Mouse (Mus musculus): ENCODE measurements at regions not wholly inside any gene's neighbourhood (a gene's known extent, or its start where the extent isn't known, plus 50 kb on each side); places are given as distances from the start of the nearest gene placed in this dataset.
"Not testable (repeated sequence)": the region's sequence is repeated elsewhere in the genome, so short reads cannot be mapped to it uniquely, and the experiment has no call there.

DNA sequence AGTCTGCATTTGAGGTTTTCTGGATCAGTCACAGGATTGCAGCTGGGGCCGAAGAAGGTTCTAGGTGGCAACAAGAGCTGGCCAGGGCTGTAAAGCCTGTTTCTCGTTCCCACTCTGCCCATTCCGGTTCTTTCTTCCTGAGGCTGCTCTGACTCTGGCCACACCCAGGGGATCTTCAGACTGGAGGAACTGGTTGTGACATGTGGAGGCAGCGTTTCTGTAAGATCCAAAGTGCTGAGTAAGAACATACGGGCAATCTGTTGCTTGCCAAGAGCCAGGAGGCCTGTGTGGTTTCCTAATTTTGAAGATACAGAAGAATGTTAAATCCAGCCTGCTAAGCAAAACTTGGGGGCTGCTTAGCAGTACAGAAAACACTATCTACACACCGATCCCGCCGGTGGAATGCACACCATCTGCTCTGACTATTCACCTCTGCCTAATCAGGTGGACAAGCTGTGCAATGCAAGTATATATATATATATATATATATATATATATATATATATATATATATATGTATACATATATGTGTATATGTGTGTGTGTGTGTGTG, 99.3 kb upstream of the Bmp2k start:
- DNase-seq (ENCODE audit: extremely low read depth, insufficient read length, low spot score) = peak; percentile 10

DNA sequence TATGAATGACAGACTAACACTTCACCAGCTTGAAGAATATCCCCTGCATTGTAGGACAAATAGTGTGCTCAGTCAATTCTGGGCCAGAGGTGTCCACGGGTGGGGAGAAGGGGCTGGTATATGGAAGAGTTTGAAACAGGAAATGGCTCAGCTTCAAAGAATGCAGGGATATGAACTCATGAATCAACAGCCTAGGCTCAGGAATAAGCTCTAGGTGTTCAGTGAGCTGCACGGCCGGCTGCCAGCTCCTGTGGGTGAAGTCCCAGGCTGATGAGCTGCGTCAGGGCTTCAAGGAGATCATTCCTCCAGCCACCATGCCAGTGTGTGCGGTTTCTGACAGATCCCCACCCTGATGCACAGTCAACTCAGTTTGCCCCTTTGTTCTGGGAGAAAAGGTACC, 98.8 kb upstream of the Bmp2k start:
- DNase-seq (ENCODE audit: extremely low read depth, insufficient read length, low spot score) = peak; percentile 48

DNA sequence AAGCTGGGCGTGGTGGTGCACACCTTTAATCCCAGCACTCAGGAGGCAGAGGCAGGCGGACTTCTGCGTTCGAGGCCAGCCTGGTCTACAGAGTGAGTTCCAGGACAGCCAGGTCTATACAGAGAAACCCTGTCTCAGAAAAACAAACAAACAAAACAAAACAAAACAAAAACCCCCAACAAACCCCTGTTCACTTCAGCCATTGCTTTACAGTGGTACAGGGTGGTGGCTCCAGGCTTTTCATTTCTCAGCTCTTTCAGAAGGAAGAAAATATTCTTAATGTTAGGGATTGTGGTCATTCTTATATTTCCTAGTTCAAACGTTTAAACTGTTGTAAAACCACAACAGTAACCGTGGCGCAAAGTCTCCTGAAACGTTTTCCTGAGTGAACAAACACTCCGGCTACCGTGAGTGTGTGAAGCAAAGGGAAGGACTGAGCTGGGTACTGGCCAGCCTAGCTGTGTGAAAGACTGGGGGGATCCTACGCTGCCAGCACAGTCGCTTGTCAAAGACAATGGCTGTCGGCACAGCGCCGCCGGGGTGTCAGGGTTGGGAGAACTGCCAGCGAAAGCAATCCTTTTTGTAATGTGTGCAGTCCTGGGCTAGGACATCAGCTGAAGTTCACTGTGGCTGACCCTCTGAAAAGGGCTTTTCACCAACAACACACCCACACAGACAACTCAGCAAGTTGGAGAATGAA, 91.8 kb upstream of the Bmp2k start:
- no peak for DNase-seq (ENCODE audit: extremely low read depth, insufficient read length, low spot score)

DNA sequence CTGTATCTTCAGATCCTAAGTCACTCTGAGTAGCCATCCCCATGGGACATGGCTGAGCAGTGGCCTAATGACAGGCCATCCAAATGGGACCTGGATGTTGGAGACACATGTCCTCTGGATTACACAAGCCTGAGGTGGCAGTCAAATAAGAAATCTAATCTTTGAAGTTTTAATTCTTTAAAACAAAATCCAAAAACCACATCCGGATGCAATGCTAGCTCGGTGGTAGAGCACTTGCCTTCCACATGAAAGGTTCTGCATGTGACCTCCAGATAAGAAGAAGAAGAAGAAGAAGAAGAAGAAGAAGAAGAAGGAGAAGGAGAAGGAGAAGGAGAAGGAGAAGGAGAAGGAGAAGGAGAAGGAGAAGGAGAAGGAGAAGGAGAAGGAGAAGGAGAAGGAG, 89.1 kb upstream of the Bmp2k start:
- not testable (repeated sequence) for DNase-seq (ENCODE audit: extremely low read depth, insufficient read length, low spot score)

DNA sequence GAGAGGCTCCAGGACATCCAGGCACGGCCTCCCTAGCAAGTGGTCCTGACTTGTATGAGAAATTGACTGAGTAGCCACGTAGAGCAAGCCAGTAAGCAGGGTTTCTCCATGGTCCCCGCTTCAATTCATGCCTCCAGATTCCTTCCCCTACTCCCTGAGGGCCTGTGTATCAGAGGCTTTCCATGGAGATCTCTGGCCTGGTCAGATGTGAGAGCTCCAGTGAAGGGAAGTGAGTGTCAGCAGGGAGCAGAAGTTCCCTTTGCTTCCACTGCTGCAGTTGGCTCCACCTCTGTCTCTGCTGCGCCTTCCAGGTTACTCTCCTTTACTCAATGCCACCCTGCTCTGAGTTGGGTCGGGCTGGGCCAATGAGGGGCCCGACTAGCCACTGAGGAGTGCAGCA, 88.3 kb upstream of the Bmp2k start:
- DNase-seq (ENCODE audit: extremely low read depth, insufficient read length, low spot score) = no peak

DNA sequence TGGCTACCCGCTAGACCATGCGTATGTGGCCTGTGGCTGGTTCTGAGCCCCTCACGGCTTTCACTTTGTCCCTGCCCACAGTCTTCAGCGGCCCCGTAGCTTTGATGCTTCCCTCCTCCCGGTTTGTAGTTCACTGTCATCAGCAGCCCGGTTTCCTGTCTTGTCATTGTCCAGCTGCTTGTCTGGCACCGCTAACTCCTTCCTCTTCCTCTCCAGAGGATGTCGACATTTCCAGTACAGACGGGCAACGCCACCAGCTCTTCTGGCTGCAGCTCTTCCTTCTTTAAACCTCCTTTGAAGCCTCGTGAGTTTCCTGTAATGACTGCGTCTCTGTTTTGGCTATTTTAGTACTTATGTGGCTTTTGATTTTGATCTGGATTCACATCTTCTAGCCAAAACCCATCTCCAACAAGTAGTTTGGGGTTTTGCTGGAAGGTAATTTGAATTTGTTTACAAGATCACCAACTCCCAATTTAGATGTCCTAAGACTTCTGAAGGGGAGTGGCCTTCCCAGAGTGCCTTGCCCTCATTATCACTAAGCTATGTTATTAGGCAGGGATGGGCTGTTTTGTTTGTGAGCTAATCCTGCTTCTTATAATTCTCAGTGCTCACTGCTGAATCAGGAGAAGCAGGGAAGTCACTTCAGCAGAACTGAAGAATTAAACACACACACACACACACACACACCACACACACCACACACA, 85.8 kb upstream of the Bmp2k start:
- no peak for DNase-seq (ENCODE audit: extremely low read depth, insufficient read length, low spot score)

DNA sequence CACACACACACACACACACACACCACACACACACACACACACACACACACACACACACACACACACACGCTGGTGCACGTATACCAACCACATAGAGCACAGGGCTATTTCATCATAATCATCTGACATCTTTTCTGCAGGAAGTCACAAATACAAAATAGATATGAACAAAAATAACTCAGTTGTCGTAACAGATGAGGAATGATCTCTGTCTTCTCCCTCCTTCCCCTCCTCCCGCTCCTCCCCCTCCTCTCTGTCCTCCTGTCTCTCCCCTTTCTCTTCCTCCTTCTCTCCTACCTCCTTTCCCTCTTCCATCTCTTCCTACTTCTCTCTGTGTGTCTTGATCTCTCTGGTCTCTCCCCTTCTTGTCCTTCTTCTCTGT, 85.2 kb upstream of the Bmp2k start:
- no peak for DNase-seq (ENCODE audit: extremely low read depth, insufficient read length, low spot score)

DNA sequence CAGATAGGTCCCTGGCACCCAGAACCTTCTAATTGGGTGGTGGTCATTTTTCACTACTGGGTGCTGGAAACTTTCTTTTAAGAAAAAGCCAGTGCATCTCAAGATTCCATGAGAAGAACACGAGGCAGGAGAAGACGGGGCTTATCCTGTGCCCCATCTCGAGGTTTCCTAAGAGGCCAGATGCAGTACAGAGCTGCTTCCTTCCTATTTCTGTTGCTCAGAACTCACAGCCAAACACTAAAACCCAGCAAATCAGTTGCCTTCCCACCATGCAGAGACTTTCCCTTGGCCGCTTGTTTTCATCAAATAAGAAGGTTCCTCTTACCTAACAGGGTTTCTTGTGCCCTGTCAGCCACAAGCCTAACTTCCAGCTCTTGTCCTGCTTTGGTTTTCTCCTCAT, 84.7 kb upstream of the Bmp2k start:
- no peak for DNase-seq (ENCODE audit: extremely low read depth, insufficient read length, low spot score)

DNA sequence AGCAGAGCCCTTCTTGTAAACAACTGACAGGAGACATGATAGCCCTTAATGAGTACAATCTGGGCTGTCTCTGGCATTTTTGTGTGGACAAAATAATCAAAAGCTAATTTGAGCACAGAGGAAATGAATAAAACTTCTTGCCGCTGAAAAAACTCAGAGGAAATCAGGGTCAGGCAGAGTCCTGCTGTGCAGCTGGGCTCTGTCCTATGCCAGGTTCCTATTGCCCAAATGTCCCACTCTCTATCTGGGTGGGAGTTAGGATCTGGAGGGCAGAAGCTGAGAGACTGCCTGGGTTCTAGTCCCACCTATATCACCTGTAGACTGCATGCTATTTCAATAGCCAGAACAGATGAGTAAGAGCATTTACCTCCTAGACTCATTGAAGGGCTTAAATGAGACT, 83.8 kb upstream of the Bmp2k start:
- no peak for DNase-seq (ENCODE audit: extremely low read depth, insufficient read length, low spot score)

DNA sequence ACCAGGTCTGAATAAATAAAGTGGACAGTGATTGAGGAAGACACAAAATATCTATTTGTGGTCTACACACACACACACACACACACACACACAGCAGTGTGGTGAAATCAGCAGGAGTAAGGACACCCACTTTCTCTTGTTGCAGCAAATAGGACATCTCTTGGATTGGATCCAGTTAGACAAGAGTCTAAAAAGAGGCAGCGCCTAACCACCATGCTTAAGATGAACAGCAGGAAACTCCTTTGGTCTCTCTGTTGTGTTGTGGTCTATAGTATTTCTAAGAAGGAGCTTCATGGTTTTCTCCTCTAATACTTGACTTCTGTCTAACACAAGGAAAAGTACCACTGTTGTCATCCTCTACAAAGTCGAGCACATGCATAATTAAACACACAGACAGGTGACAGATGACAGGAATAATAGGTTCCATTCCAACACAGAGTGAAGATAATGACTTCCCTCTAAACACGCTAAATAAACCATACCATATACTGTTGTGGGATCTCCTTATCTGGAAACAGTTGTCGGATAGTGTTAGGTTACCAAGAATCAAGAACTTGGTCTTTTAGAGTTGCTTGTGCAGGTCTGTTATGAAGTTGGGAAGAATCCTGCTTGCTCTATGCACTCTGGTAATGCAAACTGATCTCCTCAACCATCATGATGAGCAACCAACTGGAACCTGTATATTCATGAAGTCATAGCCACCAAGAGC, 82.6 kb upstream of the Bmp2k start:
- no peak for DNase-seq (ENCODE audit: extremely low read depth, insufficient read length, low spot score)

DNA sequence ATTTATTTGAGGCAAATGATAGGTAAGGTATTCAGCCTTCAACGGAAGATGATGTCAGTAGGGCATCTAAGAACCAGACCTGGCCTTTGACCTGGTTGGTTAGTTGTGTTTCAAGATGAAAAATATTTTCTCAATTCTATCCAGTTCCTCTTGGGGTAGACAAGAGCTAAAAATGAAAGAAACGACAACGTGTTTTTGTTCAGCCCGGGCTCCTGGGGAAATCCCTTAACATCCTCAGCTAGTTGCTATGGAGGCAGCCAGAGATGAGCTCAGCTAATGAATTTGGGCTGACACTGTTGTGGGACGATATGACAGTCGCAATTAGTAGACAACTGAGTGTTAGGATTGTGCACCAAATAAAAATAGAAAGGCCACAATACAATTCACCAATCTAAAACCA, 80.6 kb upstream of the Bmp2k start:
- no peak for DNase-seq (ENCODE audit: extremely low read depth, insufficient read length, low spot score)

DNA sequence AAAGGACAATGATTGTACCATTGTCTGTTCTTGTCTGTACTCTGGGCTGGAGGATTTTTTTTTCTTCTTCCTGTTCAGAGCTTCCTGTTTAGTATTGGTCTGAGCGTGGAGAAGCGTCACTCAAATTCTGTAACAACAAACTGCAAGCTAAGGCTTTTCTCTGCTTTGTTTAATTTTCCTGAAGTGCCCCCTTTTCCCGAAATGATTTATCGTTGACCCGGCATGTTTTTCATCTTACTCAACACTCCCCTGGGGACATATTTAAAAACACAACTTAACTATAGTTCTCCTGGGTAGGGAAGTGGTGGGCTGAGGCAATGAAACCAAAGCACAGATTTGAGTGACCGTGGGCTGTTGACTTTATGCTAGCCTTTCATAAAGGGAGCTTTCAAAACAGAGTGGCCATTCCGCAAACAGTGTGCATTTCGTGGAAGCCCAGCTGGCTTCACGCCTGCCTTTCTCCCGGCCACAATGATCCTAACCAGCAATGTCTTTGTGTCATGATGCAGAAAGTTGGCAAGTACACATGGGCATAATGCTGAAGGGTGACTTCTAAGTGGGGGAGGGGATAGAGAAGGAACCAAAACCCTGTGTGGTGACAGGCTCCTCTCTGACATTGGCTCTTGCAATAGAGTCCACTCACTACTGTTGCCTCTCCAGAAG, 79.8 kb upstream of the Bmp2k start:
- no peak for DNase-seq (ENCODE audit: extremely low read depth, insufficient read length, low spot score)

DNA sequence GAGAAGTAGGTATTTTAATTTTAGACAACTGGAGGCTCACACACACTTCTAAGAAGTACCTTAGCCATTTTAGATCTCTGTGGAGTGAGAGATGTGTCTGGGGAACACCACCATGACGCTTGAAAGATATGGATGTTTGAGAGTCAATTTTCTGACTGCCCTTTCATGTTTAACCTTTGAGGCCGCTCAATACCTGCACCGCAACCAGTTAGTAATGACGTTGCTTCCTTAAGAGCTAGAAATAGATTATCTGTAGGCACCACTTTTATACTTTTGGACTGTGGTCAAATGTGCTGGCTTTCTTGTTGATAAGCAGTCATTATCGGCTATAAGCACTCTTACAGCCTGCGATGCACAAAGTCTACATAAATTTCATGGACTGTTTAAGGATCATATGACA, 78.3 kb upstream of the Bmp2k start:
- no peak for DNase-seq (ENCODE audit: extremely low read depth, insufficient read length, low spot score)

DNA sequence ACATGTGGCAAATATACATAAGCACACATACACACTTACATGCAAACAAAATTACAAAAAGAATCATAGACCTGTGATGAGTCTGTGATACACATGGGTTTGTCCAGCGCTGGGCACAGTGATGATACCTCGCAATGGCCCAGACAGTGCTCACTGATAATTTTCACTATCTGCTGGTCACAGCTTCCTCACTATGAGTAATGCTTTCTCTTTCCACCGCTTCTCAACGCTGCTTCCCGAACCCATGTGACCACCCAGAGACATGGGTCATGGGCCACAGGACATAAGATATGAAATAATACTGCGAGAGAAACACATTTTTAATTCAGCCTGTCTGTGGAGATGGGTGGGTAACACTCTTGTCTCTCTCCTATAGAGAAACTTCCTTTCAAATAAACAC, 76.5 kb upstream of the Bmp2k start:
- DNase-seq (ENCODE audit: extremely low read depth, insufficient read length, low spot score) = no peak

DNA sequence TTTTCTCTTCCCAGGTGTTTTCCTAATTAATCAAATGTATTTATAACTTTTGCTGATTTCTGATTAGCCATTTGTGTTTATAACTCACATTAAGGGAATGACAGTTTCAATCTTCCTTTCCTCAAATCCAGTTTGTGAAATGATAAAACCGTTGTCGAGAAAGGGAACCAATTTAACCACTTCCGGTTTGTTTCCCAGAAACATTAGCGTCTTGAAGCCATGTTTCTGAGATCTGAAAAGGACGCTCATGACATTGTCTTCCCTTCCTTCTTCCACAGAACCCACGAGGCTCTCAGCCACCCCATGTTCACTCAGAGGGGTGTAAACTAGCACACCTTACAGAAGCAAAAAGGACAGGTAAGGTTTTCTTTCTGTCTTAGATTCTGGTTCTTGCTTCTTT, 76.0 kb upstream of the Bmp2k start:
- DNase-seq (ENCODE audit: extremely low read depth, insufficient read length, low spot score) = no peak

DNA sequence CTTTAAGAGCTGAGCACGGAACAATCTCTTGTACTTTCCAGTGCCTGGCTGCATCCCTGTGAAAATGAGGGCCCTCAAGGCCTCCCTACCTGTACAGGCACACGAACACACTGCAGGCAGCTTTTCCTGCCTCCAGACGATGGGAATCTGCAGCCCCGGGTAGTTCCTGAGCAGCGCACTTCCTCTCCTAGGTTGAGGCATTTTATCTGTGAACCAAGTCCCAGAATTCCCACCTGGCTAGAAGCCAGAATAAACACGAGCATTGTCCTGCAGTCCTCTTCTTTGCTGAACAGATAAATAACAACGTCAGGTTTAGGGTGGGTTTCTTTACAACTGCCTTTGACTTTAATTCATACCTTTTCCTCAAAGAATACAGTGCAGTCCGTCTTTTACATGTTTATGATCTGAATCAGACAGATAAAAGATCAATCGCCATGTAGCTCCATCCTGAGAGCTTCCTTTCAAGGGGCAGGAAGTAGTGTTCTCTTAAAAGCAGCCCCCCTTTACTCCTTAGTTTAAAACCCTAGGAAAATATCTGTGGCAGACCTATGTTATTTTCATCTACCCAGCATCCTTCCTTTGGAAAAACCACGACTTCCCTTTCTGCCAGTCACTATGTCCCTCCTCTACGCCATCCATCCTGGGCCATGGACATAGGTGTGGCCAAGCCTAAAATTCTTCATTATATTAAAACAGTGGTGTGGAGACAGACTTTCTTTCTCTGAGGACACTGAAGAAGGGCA, 75.3 kb upstream of the Bmp2k start:
- no peak for DNase-seq (ENCODE audit: extremely low read depth, insufficient read length, low spot score)

DNA sequence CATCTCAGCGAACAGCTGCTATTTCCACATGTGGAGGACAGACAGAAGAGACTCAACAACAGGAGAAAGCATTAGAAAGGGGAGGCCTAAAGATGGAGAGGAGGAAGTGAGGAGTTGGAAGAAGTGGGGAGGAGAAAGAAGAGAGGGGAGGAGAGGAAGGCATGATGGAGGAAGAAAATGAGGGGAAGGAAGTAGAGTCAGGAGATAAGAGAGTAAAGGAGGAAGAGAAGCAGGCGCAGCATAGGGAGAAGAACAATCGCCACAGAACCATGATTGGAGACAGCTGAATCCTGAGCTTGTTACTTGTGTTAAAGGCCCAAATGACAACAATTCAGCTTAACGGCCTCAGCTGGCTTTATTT, 74.8 kb upstream of the Bmp2k start:
- DNase-seq (ENCODE audit: extremely low read depth, insufficient read length, low spot score) = no peak

DNA sequence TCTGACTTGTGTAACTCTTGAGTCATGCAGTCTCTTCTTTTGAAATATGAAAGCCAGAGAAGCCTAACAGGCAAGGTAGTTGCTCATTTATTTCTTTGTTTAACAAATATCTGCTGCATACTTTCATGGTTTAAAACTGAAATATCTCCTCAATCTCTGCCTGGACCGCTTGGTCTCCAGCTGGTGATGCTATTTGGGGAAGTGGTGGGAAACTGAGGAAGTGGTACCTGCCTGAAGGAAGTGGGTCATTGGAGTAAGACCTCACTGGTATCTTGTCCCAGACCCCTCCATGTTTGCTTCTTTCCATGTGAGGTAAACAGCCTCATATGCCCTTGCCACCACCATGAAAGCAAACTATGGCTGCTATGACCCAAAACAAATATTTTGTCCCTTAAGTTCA, 74.0 kb upstream of the Bmp2k start:
- no peak for DNase-seq (ENCODE audit: extremely low read depth, insufficient read length, low spot score)

DNA sequence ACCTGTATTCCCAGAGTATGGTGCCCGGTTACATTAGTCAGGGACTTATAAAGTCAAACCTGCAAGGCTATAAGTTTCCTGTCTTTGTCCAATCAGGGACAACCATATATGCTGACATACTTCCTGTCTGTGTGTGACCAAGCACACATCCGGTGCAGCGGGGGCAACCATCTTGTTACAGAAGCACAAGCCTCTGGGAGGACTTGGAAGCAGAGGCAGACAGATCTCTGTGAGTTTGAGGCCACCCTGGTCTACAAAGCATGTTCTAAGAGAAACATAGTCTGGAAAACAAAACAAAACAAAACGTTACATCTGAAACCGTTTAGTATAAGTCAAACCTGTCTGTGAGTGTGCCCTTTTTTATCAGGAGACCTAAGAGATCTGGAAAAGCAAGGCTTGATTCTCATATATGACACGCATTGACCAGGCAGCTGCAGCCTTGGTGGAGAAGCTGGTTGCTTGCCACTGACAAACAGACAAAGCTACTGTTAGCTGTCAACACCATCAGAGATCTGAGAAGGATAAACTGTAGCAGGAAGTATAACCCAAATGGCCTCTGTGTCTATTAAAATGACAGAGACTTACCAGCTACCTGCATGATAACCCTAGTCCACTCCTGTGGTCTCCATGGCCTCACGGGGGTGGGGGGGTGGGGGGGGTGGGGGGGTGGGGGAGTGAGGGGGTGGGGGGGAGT, 72.6 kb upstream of the Bmp2k start:
- DNase-seq (ENCODE audit: extremely low read depth, insufficient read length, low spot score) = no peak

DNA sequence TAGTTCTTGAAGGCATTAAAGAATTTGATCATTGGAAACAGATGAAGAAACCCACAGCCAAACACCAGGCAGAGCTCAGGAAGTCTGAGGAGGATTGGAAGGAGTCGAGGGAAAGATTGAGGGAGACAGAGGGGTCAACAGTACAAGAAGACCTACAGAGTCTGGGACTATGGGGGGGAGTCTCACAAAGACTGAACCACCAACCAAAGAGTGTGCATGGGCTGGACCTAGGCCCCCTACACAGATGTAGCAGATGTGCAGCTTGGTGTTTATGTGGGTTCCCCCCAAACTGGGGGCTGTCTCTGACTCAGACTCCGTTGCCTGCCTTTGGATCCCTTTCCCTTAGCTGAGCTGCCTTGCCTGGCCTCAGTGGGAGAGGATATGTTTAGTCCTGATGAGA, 71.5 kb upstream of the Bmp2k start:
- DNase-seq (ENCODE audit: extremely low read depth, insufficient read length, low spot score) = no peak

Data from 3134 (cell line).